Mouse (Mus musculus) small intestine, adult 2 months (tissue): ENCODE results near the gene Cd200r4.

Experiments
- CTCF ChIP-seq: fragments of 200-500 bp; IDR thresholded peaks from 2 replicates; pipeline ENCODE4 v1.5.1; 2012; ENCODE audit warnings: low read depth, mild to moderate bottlenecking, control low read depth, inconsistent platforms, low read length, moderate library complexity, mixed read lengths; ENCODE audit not compliant: insufficient replicate concordance, insufficient read length; ENCODE audit errors: extremely low read depth
- POLR2A ChIP-seq: fragments of 200-500 bp; IDR thresholded peaks from 2 replicates; pipeline ENCODE4 v1.6.1; 2012; ENCODE audit warnings: low read depth, mild to moderate bottlenecking, control low read depth, inconsistent platforms, low read length, moderate library complexity

DNA sequence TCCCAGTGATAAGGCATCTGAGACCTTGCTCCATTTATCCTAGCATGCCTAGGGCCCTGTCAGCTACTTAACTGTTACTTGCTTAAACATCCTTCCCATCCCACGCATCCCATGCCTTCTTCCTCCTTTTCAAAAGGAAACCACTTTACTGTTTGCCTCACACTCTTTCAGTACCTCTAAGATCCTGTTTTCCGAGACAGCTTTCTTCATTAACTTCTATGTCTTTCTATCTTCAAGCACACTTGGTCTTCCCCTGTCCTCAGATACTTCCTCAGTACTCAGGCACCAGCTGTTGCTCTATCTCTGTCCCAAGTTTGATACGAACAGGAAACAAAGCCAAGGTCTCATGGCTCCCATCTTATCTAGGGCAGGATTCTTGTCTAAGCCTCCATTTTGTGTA lies 37.9 kb upstream of the Cd200r4 start:
- TF ChIP-seq CTCF (no peak), POLR2A (no peak)
